Mouse (Mus musculus) G1E (cell line): ENCODE measurements around the gene Hnrnpk. TPM values are rescaled to one million over a fixed set of nuclear protein-coding genes. Genes with fewer than 3 reads are reported as not detected.

ENCODE experiments used
- ATAC-seq: 2 replicates; pipeline ENCODE4 v1.8.0; 2016; ENCODE audit warnings: mild to moderate bottlenecking; ENCODE audit not compliant: insufficient number of reproducible peaks, poor library complexity, low FRiP score, severe bottlenecking; ENCODE audit errors: extremely low read depth
- DNase-seq: peaks from one replicate; pipeline ENCODE4 v3.0.0; 2012; ENCODE audit warnings: low spot score
- H3K27me3 ChIP-seq: 2 replicates; pipeline ENCODE4 v1.6.1; 2012; ENCODE audit warnings: mild to moderate bottlenecking, low read length, inconsistent platforms; ENCODE audit not compliant: insufficient read depth
- H3K36me3 ChIP-seq: replicated peaks from 2 replicates; pipeline ENCODE3; 2012; ENCODE audit warnings: mild to moderate bottlenecking, inconsistent platforms
- H3K4me1 ChIP-seq: 2 replicates; pipeline ENCODE4 v1.6.1; 2012; ENCODE audit warnings: low read depth, low read length, inconsistent platforms, mixed read lengths; ENCODE audit not compliant: insufficient read depth
- H3K4me3 ChIP-seq: 2 replicates; pipeline ENCODE4 v1.5.1; 2012; ENCODE audit warnings: low read depth, mild to moderate bottlenecking, inconsistent platforms, low read length, moderate library complexity, mixed read lengths
- H3K9me3 ChIP-seq: replicated peaks from 2 replicates; pipeline ENCODE4 v1.6.1; 2012; ENCODE audit warnings: inconsistent platforms
- CTCF ChIP-seq: IDR thresholded peaks from 2 replicates; pipeline ENCODE4 v1.5.1; 2012; ENCODE audit warnings: low read depth, low read length, inconsistent platforms, mixed read lengths
- GATA1 ChIP-seq: IDR thresholded peaks from 2 replicates; pipeline ENCODE4 v1.6.1; 2012; ENCODE audit warnings: borderline replicate concordance, low read length, inconsistent platforms, mixed read lengths
- GATA2 ChIP-seq: IDR thresholded peaks from 2 replicates; pipeline ENCODE4 v1.6.1; 2012; ENCODE audit warnings: low read depth, low read length, inconsistent platforms, borderline replicate concordance
- POLR2AphosphoS5 ChIP-seq: IDR thresholded peaks from 2 replicates; pipeline ENCODE4 v1.6.1; 2012; ENCODE audit warnings: low read depth, low read length, inconsistent platforms; ENCODE audit not compliant: insufficient replicate concordance
- TAL1 ChIP-seq: conservative IDR thresholded peaks from 2 replicates; pipeline ENCODE4 v1.6.1; 2012; ENCODE audit warnings: low read depth, low read length, inconsistent platforms, mixed read lengths
- polyA plus RNA-seq: library from polyadenylated mRNA; stranded (reverse); fragments of >175 nt; gene quantifications from 2 replicates; pipeline ENCODE4 v1.2.3, GENCODE M21; 2012
- total RNA-seq, 2 experiments: library from RNA; stranded (forward) in 1 of 2; stranded (reverse) in 1 of 2; fragments of 200-1000 nt in 1 of 2; fragments of >200 nt in 1 of 2; fragmentation: Nextera tagmentation in 1 of 2; gene quantifications; 2 replicates each; pipeline ENCODE4 v1.2.3; 2014 to 2017

Gene Hnrnpk
- total and polyA plus RNA-seq, 3 experiments: 1,008 to 2,332 (median 1,730) TPM

DNA sequence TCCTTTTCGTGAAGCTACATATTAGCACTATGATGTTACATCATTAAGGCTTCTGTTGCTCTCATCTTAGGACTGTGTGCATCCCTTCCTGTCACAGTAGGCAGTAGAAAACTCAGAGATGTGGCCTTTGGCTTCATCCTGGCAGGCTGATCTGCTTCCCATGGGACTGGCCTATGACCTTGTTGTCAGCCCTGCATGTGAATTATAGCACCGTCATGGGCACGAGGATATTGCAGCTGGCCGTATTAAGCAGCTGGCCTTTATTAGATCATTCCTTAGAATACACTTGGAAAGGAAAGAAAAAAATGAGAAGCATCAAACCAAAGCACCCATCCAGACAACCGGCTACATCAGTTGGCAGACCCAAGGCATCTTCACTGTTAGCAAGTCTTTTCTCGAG, 12.2 kb upstream of the Hnrnpk start:
- no peak for ATAC-seq
- TF ChIP-seq POLR2AphosphoS5: no peak
- TF ChIP-seq GATA2: no peak
- no peak for TF ChIP-seq CTCF
- TF ChIP-seq GATA1: no peak
- no peak for TF ChIP-seq TAL1

DNA sequence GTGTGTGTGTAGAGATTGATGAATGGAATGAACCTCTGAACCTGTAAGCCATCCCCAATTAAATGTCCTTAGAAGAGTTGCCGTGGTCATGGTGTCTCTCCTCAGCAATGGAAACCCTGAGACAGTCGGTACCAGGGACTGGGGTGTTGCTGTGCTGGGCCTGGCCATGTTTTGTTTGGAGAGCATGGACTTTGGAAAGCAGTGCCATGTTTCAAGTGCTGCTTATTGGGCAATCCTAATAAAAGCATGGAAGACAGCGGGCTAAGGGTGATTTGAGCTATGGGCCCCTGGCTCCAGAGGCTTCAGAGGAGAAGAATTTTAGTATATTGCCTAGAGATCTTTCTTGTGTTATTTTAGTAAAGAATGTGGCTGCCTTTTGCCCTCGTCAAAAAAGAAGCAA, 7.9 kb upstream of the Hnrnpk start:
- Histone ChIP-seq H3K27me3 (no peaks in the 10 kb centered on the region), H3K4me1 (peaks cover 7% of the 10 kb centered on the region), H3K36me3 (peaks cover 39% of the 10 kb centered on the region), H3K9me3 (peaks cover 9% of the 10 kb centered on the region), H3K4me3 (no peak overlapping the region)
- DNase-seq: no peak
- TF ChIP-seq GATA2: no peak
- no peak for TF ChIP-seq GATA1
- TF ChIP-seq TAL1: no peak
- no peak for TF ChIP-seq POLR2AphosphoS5
- no peak for TF ChIP-seq CTCF
- ATAC-seq: no peak

More for the DNA sequence above, 12.2 kb upstream of the Hnrnpk start:
- Histone ChIP-seq H3K4me1 (no peaks in the 10 kb centered on the region), H3K4me3 (no peak overlapping the region), H3K9me3 (peaks cover 14% of the 10 kb centered on the region), H3K36me3 (peaks cover 19% of the 10 kb centered on the region), H3K27me3 (peaks cover 3% of the 10 kb centered on the region; the same call in 1 of the 2 replicates)
- DNase-seq: no peak

DNA sequence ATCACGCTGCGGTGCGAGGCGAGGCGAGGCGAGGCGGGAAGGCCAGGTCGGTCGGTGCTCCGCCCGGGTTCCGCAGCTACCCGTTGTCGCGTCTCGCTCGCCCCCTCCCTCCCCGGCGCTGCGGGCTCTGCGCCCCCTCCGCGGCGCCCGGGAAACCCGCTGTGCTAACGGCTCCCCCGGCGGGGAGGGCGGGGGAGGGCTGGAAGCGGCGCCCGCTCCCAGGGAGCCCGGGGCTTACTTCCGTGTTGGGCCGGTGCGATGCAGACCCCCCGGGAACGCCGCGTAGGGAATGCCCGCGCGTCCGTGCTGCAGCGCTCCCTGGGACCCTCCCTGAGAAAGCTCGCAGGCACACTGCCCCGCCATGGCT, 416 bp downstream of the Hnrnpk start:
- peaks cover 43% of the 10 kb centered on the region for H3K36me3 ChIP-seq
- TF ChIP-seq TAL1: no peak
- no peak for TF ChIP-seq POLR2AphosphoS5
- TF ChIP-seq GATA1: no peak
- TF ChIP-seq GATA2: no peak
- no peak for TF ChIP-seq CTCF
- H3K27me3 ChIP-seq: no peaks in the 10 kb centered on the region
- no peak for DNase-seq
- H3K4me1 ChIP-seq: peaks cover 22% of the 10 kb centered on the region
- no peaks in the 10 kb centered on the region for H3K9me3 ChIP-seq
- peak overlapping the region; percentile 93 for H3K4me3 ChIP-seq
- ATAC-seq: no peak

- H3K4me3 ChIP-seq: peak within 1 kb of the TSS; percentile 93
- no peaks in the 10 kb centered on the region for H3K27me3 ChIP-seq
- no peaks in the 10 kb centered on the region for H3K9me3 ChIP-seq
- H3K36me3 ChIP-seq: peaks cover 44% of the 10 kb centered on the region
- TF ChIP-seq GATA1 (no peak), GATA2 (no peak), CTCF (no peak), POLR2AphosphoS5 (no peak; the same call in 1 of the 2 replicates), TAL1 (no peak)
- peaks cover 27% of the 10 kb centered on the region for H3K4me1 ChIP-seq
- peak; percentile 75 for ATAC-seq
- peak; percentile 91 for DNase-seq
Measured at GRCm38 (mm10) chr13:58402003-58402743, 970 bp downstream of the Hnrnpk start, which contains the start of gene Rmi1. Rmi1 (plus strand) TSS chr13:58402248.

- Histone ChIP-seq H3K9me3 (no peaks in the 10 kb centered on the region), H3K4me3 (peak overlapping the region; percentile 93), H3K36me3 (peaks cover 42% of the 10 kb centered on the region), H3K27me3 (no peaks in the 10 kb centered on the region), H3K4me1 (peaks cover 26% of the 10 kb centered on the region)
- TF ChIP-seq GATA2: no peak
- TF ChIP-seq TAL1: no peak
- no peak for TF ChIP-seq GATA1
- ATAC-seq (no peak), DNase-seq (peak; percentile 71)
Measured at GRCm38 (mm10) chr13:58401135-58402002, 1.8 kb downstream of the Hnrnpk start.

DNA sequence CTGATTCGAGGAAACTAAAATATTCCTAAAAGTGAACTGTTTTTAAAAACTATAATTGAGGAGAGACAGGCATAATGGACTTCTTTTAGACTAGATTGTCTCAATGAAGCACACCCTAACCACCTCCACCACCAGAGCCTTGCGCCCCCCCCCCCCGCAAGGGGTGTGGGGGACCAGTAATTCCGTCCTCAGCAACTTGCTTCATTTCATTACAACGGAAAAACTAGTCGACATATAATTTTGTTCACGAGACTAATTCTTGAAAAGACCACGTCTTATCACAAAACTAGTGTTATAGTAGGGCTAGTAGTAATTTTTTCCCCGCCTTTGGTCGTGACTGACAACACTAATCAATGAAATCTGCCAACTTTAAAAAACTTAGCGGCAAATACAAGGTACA, 2.6 kb downstream of the Hnrnpk start:
- TF ChIP-seq CTCF (no peak), TAL1 (no peak), GATA1 (no peak), POLR2AphosphoS5 (no peak)

More for the DNA sequence above, 2.6 kb downstream of the Hnrnpk start:
- DNase-seq (peak; percentile 41), ATAC-seq (no peak)
- peak overlapping the region; percentile 93 for H3K4me3 ChIP-seq
- H3K36me3 ChIP-seq: peaks cover 43% of the 10 kb centered on the region
- peaks cover 23% of the 10 kb centered on the region for H3K4me1 ChIP-seq
- no peaks in the 10 kb centered on the region for H3K9me3 ChIP-seq
- no peaks in the 10 kb centered on the region for H3K27me3 ChIP-seq
